Mouse (Mus musculus) E14TG2a.4 (cell line): Measurements from ENCODE around the gene Shb.

Experiments used
- CTCF ChIP-seq: conservative IDR thresholded peaks from 2 replicates; pipeline ENCODE4 v1.5.1; 2014; ENCODE audit warnings: low read length
- NANOG ChIP-seq: IDR thresholded peaks from 2 replicates; pipeline ENCODE4 v1.6.1; 2014; ENCODE audit warnings: borderline replicate concordance, low read length, mixed read lengths
- POU5F1 ChIP-seq: IDR thresholded peaks from 2 replicates; pipeline ENCODE4 v1.6.1; 2014; ENCODE audit warnings: low read length, borderline replicate concordance

DNA sequence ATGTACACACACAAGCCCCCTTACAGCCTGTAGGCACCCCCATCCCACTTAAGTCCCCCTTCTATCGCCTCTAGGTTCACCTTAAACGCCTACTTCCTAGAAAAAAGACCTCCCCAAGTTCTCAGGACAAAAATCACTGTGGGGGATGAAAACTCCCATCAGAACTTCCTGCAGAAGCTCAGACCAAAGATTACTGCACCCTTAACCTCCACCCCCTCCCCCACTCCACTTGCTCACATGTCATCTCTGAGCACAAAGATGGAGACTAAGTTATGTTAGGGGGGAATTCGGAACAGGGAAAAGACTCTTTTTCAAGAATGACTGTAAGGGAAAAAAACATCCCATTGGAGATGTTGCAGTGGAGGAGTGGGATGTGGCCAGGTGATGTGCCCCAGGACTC lies 6.7 kb downstream of the Shb start:
- TF ChIP-seq CTCF (no peak), NANOG (no peak), POU5F1 (no peak)
